Mouse (Mus musculus): ENCODE data around the gene Rnaseh2a. TPM values are rescaled to one million over a fixed set of nuclear protein-coding genes. Genes with fewer than 3 reads are reported as not detected.

Gene Rnaseh2a
- polyA plus RNA-seq, 1 experiment from 2014 or later = 94.9 TPM

DNA sequence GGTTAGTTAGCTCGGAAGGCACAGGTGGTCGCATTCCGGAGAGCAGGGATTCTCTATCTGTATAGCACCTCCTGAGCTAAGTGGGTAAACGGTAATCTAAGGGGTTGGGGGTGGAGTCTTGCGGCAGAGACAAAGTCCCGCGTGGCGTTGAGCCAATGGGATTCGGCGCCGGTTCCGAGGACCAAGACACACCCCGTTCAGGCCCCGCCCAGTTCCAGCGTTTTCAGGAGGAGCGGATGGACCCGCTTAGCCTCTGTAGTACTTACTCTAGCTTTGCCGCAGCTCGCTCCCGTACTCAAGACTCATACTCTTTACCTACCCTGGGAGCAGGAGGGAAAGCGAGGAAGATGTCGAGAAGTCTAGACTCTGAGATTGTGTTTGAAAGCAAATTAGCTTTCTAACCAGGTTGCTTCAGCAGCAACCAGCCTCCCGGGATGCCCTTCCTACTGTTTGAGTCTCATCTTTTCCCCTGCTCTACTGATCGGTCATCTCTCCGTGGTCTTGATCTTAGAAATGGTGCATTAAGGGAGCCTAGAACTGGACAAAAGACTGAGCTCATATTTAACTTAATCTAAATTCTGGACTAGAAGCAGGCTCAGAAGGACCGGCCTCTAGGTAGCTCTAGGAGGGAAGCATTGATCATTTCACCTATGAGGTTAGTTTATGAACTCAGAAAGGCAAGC lies 24.9 kb downstream of the Rnaseh2a start:
- peak; percentile 64; the same call in 1 of the 2 replicates for ATAC-seq (ENCODE audit: insufficient number of reproducible peaks, low FRiP score, low TSS enrichment, low read depth)
- peak overlapping the region; percentile 4; the same call in 1 of the 2 replicates for H3K4me3 ChIP-seq (replicated peaks)

DNA sequence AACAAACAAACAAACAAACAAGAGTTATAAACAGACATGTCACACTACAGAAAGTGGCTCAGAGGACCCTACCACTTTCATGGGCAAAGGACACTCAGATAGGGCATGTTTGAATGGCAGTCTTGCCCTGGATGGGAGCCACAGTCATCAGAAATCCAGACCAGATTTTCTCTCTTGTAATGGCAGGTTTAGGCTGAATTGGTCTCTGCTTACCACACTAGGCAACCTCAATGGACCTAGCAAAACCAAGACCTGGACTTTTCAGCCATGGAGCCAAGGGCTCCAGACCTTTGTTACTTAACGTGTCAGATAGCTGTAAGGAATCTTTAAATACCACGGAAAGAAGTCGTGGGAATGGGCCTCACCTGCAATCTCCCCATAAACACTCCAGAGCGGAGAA lies 25.9 kb downstream of the Rnaseh2a start:
- no peaks in the 10 kb centered on the region for H3K9me3 ChIP-seq (replicated peaks)
- no peak overlapping the region for H3K4me3 ChIP-seq (replicated peaks)
- ATAC-seq (ENCODE audit: insufficient number of reproducible peaks, low FRiP score, low TSS enrichment, low read depth) = no peak
- H3K4me1 ChIP-seq = peaks cover 21% of the 10 kb centered on the region
- WGBS = 17% methylated on average over 4 of the region's 4 CpGs
- H3K27me3 ChIP-seq = peaks cover 65% of the 10 kb centered on the region
- no peak overlapping the region for H3K27ac ChIP-seq (replicated peaks)
- H3K36me3 ChIP-seq = no peaks in the 10 kb centered on the region
- H3K4me2 ChIP-seq (replicated peaks) = no peak overlapping the region
- H3K9ac ChIP-seq = no peak overlapping the region

More for the DNA sequence above, 24.9 kb downstream of the Rnaseh2a start:
- Histone ChIP-seq H3K9ac (no peak overlapping the region), H3K27ac (replicated peaks) (no peak overlapping the region), H3K36me3 (no peaks in the 10 kb centered on the region), H3K27me3 (peaks cover 62% of the 10 kb centered on the region), H3K4me1 (peaks cover 21% of the 10 kb centered on the region), H3K9me3 (replicated peaks) (no peaks in the 10 kb centered on the region), H3K4me2 (replicated peaks) (peak overlapping the region; percentile 35)
- 3% methylated on average over 26 of the region's 26 CpGs for WGBS

GRCm38 (mm10) chr8:84937620-84938485 lies 31.7 kb downstream of the Rnaseh2a start:
- H3K36me3 ChIP-seq = no peaks in the 10 kb centered on the region
- H3K27ac ChIP-seq (replicated peaks) = no peak overlapping the region
- no peak overlapping the region for H3K9ac ChIP-seq
- 58% methylated on average over 13 of the region's 13 CpGs for WGBS
- no peaks in the 10 kb centered on the region for H3K9me3 ChIP-seq (replicated peaks)
- peaks cover 14% of the 10 kb centered on the region for H3K4me1 ChIP-seq
- ATAC-seq (ENCODE audit: insufficient number of reproducible peaks, low FRiP score, low TSS enrichment, low read depth) = no peak
- peaks cover 64% of the 10 kb centered on the region for H3K27me3 ChIP-seq
- peak overlapping the region; percentile 66; the same call in 1 of the 2 replicates for H3K4me2 ChIP-seq (replicated peaks)
- H3K4me3 ChIP-seq (replicated peaks) = peak overlapping the region; percentile 38; the same call in 1 of the 2 replicates

DNA sequence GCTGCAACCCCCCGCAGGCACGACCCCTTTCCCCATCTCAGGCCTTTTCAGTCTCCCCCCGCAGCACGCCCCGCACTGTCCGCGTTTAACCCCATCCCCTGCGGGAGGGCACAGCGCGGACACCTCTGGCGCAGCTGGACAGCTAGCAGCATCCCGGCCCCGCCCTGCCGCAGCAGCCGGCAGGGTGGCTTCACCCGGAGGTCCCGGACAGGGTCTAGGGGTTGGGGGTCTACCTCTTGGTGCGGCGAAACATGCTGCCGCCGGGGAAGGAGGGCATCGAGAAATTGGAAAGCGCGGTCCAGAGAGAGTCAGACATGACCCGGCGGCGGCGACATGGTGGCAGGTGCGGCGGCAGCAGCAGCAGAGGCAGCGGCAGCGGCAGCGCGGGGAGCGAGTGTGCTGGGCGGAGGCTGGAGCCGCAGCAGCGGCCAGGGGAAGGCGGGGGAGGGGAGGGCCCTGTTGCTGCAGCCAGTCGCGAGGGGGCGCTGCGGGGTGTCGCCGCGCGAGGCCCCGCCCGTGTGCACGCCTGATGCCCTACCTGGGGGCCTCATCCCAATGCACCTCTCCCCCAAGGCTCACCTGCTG lies 32.5 kb downstream of the Rnaseh2a start, which contains the start of gene Mast1:
TSS of gene Mast1 (minus strand) at position 398 of the 585 bp plus-strand sequence.
- H3K9ac ChIP-seq = no peak within 1 kb of the TSS
- H3K4me3 ChIP-seq (replicated peaks) = peak within 1 kb of the TSS; percentile 38
- no peaks in the 10 kb centered on the region for H3K9me3 ChIP-seq (replicated peaks)
- no peak within 1 kb of the TSS for H3K27ac ChIP-seq (replicated peaks)
- H3K4me1 ChIP-seq = peaks cover 14% of the 10 kb centered on the region
- H3K27me3 ChIP-seq = peaks cover 64% of the 10 kb centered on the region
- no peaks in the 10 kb centered on the region for H3K36me3 ChIP-seq
- ATAC-seq (ENCODE audit: insufficient number of reproducible peaks, low FRiP score, low TSS enrichment, low read depth) = no peak; the same call in 1 of the 2 replicates
- WGBS = under 1% methylated on average over 50 of the region's 50 CpGs
- peak within 1 kb of the TSS; percentile 66 for H3K4me2 ChIP-seq (replicated peaks)

DNA sequence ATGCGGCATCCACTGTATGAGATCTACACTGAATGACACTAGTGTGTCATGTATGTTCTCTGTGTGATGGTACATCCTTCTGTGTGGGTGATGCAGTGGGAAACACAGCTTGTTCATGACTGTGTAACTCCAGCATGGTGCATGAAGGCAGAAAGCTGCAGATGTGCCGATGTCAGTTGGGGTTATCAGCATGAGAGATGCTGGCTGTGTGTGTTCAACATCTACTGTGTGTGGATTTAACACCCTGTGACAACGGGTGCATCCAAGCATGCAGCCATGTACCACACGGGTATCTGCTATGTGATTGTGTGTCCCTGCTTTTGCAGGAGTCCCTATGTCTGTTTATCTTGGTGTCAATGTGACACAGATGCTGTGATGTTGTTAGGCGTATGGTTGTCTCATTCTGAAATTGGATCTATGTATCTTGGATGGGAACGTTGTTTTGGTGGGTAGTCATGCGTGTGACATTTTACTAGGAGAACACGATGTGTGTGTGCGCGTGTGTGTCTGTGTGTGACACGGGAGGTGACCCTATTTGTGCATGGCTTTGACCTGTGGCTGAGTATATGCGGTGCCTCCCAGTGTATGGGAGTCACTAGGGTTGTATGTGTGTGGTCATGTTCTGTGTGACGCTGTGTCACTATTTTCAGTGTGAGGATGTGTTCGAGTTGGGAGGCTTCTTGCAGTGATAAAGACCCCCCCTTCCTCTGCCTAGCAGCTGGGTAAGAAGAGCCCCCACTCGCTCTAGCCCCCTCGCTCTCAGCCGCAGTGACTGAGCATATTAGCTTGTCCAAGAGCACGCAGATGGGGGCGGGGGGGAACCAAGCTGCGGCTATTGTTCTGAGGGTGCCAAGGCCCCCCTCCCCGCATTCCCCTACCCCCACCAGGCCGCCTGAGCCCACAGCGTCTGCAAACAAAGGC lies 33.3 kb downstream of the Rnaseh2a start:
- no peak overlapping the region for H3K27ac ChIP-seq (replicated peaks)
- H3K36me3 ChIP-seq = no peaks in the 10 kb centered on the region
- peaks cover 70% of the 10 kb centered on the region for H3K27me3 ChIP-seq
- no peak for ATAC-seq (ENCODE audit: insufficient number of reproducible peaks, low FRiP score, low TSS enrichment, low read depth)
- peak overlapping the region; percentile 38 for H3K4me3 ChIP-seq (replicated peaks)
- H3K9ac ChIP-seq = no peak overlapping the region
- H3K4me2 ChIP-seq (replicated peaks) = peak overlapping the region; percentile 66
- no peaks in the 10 kb centered on the region for H3K9me3 ChIP-seq (replicated peaks)
- H3K4me1 ChIP-seq = peaks cover 14% of the 10 kb centered on the region
- 21% methylated on average over 23 of the region's 23 CpGs for WGBS

DNA sequence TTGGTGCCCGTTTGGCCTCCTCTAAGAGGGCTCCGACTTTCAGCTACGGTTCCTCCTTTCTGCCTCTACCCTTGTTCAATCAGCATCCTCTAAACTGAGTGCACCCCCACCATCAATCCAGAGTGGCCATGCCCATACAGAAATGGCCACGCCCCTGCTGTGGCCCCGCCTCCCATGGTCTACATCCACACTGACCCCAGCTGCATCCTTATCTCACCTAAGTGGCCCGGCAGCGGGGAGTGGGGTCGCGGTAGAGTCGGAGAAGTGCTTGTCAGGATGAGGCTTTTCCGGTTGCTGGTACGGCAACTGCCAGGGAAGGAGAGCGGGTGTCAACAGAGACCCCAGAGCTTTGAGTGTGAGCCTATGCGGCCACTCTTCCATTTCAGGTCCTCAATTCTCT lies 34.1 kb downstream of the Rnaseh2a start:
- peaks cover 76% of the 10 kb centered on the region for H3K27me3 ChIP-seq
- no peak overlapping the region for H3K9ac ChIP-seq
- peaks cover 14% of the 10 kb centered on the region for H3K4me1 ChIP-seq
- H3K4me2 ChIP-seq (replicated peaks) = no peak overlapping the region
- no peak overlapping the region for H3K27ac ChIP-seq (replicated peaks)
- no peaks in the 10 kb centered on the region for H3K9me3 ChIP-seq (replicated peaks)
- H3K4me3 ChIP-seq (replicated peaks) = no peak overlapping the region
- no peak for ATAC-seq (ENCODE audit: insufficient number of reproducible peaks, low FRiP score, low TSS enrichment, low read depth)
- no peaks in the 10 kb centered on the region for H3K36me3 ChIP-seq
- 6% methylated on average over 14 of the region's 14 CpGs for WGBS

- H3K27me3 ChIP-seq = peaks cover 82% of the 10 kb centered on the region
- H3K4me2 ChIP-seq (replicated peaks) = no peak overlapping the region
- no peak overlapping the region for H3K27ac ChIP-seq (replicated peaks)
These were observed 34.7 kb downstream of the Rnaseh2a start for GRCm38 (mm10) chr8:84934860-84935259.

GRCm38 (mm10) chr8:84933767-84934559 lies 35.6 kb downstream of the Rnaseh2a start:
- WGBS = 79% methylated on average over 16 of the region's 16 CpGs
- no peak overlapping the region for H3K4me3 ChIP-seq (replicated peaks)
- H3K4me2 ChIP-seq (replicated peaks) = no peak overlapping the region
- no peak for ATAC-seq (ENCODE audit: insufficient number of reproducible peaks, low FRiP score, low TSS enrichment, low read depth)
- no peak overlapping the region for H3K9ac ChIP-seq
- H3K4me1 ChIP-seq = peaks cover 17% of the 10 kb centered on the region
- H3K9me3 ChIP-seq (replicated peaks) = no peaks in the 10 kb centered on the region
- H3K27ac ChIP-seq (replicated peaks) = no peak overlapping the region
- no peaks in the 10 kb centered on the region for H3K36me3 ChIP-seq
- H3K27me3 ChIP-seq = peaks cover 82% of the 10 kb centered on the region

More at GRCm38 (mm10) chr8:84934860-84935259, 34.7 kb downstream of the Rnaseh2a start:
- no peaks in the 10 kb centered on the region for H3K9me3 ChIP-seq (replicated peaks)
- H3K36me3 ChIP-seq = no peaks in the 10 kb centered on the region
- H3K9ac ChIP-seq = no peak overlapping the region
- WGBS = under 1% methylated on average over 15 of the region's 15 CpGs
- H3K4me1 ChIP-seq = peaks cover 14% of the 10 kb centered on the region
- no peak overlapping the region for H3K4me3 ChIP-seq (replicated peaks)
- ATAC-seq (ENCODE audit: insufficient number of reproducible peaks, low FRiP score, low TSS enrichment, low read depth) = peak; percentile 49

GRCm38 (mm10) chr8:84930582-84930981 lies 39.0 kb downstream of the Rnaseh2a start:
- H3K4me2 ChIP-seq (replicated peaks) = no peak overlapping the region
- H3K4me1 ChIP-seq = peaks cover 12% of the 10 kb centered on the region; the same call in 1 of the 2 replicates
- H3K27ac ChIP-seq (replicated peaks) = no peak overlapping the region
- no peak overlapping the region for H3K4me3 ChIP-seq (replicated peaks)
- no peak overlapping the region for H3K9ac ChIP-seq
- H3K9me3 ChIP-seq (replicated peaks) = no peaks in the 10 kb centered on the region
- H3K27me3 ChIP-seq = peaks cover 58% of the 10 kb centered on the region
- 90% methylated on average over 13 of the region's 13 CpGs for WGBS
- ATAC-seq (ENCODE audit: insufficient number of reproducible peaks, low FRiP score, low TSS enrichment, low read depth) = no peak
- H3K36me3 ChIP-seq = no peaks in the 10 kb centered on the region
